Mouse (Mus musculus): Measurements from ENCODE around the gene Atp6v0a4.

Atp6v0a4 gene

DNA sequence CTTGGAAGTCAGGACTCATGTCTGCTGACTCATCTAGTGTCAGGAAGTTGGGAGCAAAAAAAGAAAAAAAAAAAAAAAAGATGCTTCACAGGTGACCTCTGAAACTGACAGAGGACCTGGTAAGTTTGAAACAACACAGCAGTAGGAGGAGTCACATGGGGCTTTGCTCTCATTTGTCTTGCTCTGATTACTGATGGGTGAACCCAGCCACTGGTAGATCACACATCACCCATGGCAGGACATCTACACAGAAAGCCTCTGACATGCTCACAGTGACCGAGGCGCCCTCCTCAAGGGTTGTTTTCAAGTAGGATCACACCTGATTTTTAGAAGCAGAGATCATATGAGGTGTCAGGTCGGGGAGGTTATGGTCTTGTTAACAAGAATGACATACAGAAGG is 1.1 kb upstream of the Atp6v0a4 start:
- no peak for DNase-seq (ENCODE audit: low read depth in 2 of 2, low spot score in 2 of 2)

DNA sequence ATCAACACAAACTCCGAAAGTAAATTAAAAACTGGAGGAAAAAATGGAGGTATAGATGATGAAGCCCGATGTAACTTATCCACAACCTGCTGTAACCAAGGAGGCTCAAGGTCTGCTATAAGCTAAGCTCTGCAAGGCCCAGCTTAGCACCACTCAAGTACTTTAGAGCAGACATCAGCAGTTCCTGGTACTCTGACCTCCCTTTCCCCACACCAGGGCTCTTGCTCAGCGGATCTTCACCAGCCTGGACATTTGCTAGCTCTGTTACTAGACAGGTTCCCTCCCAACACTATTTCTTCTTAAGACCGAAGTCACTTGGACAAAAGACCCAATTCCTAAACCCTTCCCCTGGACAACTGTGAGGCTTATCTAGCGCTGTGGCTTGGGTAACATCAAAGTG is 496 bp upstream of the Atp6v0a4 start:
- DNase-seq (ENCODE audit: low read depth in 2 of 2, low spot score in 2 of 2): no peak

DNA sequence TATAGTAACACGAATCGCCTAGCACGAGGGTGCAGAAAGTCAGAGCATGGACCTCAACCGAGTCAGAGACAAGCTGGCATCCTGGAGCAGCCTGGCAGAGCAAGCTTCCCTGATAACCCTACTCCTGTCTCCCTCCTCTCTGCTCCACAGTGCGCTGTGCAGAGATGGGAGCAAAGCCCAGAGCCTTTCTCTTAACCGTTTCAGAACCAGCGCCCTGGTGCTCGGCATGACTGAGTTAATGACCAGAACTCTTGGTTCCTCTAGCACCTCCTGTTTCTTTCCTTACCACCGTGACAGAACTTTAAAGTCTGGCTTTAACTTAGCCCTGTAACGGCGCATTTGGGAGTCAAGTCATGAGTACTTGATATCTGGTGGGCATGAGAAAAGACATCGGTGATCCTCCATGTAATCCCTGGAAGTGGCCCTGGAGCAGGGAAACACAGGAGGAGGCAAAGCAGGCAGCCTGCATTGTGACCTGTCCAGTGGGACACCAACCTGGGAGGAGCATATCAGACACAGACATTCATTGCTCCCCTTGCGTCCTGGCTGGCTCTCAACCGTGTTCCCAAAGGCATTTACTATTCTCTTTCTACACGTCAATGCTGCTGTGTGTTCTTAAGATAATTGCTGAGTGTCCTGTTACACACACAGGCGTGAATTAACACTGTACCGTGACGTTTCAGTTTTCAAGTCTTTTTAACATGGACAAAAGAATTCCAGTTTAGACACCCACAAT is 747 bp downstream of the Atp6v0a4 start:
- DNase-seq (ENCODE audit: low read depth in 2 of 2, low spot score in 2 of 2): no peak

DNA sequence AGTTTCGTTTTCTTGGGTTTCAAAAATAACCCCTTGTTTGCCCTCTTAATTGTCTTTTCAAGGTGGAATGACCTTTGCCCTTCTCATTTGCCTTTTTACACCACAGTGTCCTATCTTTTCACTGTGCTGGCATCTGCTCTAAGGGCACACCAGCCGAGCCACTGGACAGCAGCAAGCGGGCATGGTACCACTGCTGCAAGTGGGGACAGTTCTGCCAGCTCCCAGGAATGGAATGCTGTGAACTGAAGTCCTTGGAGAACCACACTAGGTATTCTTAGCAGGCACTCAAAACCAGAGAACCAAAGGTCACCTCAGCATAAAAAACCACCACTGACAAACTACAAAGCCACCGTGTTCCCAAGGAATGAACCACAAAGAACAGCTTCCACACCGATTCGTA is 1.6 kb downstream of the Atp6v0a4 start:
- no peak for DNase-seq (ENCODE audit: low read depth in 2 of 2, low spot score in 2 of 2)

- DNase-seq (ENCODE audit: low read depth in 2 of 2, low spot score in 2 of 2): no peak
Measured at GRCm38 (mm10) chr6:38121843-38122242, 2.5 kb downstream of the Atp6v0a4 start.

DNA sequence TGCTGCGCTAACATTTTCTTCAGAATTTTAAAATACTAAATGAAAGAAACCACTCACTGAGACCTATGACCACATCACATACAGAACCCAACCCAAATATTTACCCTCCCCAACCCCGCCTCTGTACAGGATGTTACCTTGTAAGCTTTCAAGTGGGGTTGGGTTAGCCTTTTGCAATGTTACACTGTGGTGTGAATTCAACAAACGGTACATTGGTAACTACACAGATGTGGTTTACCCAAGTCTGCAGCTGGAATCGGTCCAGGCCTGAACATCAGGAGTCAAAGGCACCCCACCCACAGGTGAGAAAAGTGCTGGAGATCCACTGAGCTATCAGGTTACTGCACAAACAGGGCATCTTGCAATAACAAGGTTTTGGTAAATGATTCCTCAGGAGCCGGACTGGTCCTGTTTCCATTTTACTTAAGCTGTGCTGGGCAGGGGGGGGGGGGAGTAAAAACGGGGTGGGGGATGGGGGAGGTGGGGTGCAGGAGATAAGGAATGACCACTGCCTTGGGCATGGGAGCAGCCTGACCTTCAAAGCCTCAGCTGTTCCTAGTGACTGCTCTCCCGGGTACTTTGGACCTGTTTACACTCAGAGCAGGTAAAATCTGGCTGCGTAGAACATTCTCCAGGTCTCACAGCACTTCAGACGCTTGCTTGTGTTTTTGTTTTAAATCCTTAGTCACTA is 3.6 kb downstream of the Atp6v0a4 start:
- DNase-seq (ENCODE audit: low read depth in 2 of 2, low spot score in 2 of 2): peak; percentile 54 to 61

DNA sequence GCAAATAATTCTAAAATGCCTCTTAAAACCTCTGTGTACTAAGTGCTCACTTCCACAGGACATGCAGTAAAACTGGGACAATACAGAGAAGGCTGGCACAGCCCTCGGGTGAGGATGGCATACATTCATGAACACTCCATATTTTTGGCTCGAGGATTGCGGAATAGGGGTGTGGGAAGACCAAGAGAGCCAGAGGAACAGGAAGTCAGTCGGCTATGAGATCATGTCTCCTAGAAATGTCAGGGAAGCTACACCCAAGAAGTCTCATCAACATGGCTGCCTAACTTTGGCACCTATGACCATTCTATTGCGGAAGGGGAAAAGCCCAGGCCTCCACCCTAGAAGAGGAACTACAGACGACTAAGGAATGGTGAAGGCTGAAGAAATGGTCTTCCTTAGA is 6.0 kb downstream of the Atp6v0a4 start:
- DNase-seq (ENCODE audit: low read depth in 2 of 2, low spot score in 2 of 2): no peak

DNA sequence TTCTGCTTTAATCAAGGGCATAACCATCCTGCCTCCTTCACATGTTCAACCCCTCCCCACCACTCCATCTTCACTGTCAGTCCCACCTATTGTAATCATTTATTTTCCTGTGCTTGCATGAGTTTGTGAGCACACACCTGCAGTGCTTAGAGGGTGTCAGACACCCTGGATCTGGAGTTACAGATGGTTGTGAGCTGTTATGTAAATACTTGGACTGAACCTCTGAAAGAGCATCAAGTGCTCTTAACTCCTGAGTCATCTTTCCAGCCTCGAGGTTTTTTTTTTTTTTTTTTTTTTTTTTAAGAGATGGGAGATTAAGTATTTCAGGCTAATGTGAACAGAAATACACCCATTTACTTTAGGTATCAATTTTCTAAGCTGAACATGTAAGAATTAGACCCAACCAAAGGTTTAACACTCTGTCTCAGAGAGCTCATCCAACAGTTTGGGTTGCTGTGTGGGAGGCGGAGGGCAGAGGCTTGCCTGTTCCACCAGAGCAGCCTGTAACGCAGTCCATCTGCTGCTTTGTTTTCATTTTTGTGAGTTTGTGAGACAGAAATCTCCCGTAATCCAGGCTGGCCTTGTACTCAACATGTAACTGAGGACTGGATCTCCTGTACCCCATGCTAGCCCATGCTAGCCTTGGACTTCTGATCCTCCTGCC is 8.1 kb downstream of the Atp6v0a4 start:
- DNase-seq (ENCODE audit: low read depth in 2 of 2, low spot score in 2 of 2): no peak

DNA sequence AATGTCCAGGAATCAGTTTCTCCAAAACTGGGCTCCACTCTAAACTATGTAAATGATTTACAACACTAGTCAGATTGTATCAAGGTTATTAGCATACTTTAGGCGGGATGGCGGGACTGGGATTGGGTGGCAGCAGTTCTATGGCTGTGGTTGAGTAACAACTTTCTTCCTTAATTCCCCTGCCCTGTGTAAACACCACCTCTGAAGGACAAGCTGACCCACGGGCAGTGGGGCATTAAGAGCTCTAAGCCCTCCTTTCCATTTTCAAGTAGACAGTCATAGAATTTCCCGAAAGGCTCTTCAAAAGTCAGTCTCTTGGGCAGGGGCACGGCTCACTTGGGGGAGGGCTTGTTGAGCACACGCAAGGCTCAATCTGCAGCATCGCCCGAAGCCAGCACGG is 13.5 kb downstream of the Atp6v0a4 start:
- DNase-seq (ENCODE audit: low read depth in 2 of 2, low spot score in 2 of 2): no peak

DNA sequence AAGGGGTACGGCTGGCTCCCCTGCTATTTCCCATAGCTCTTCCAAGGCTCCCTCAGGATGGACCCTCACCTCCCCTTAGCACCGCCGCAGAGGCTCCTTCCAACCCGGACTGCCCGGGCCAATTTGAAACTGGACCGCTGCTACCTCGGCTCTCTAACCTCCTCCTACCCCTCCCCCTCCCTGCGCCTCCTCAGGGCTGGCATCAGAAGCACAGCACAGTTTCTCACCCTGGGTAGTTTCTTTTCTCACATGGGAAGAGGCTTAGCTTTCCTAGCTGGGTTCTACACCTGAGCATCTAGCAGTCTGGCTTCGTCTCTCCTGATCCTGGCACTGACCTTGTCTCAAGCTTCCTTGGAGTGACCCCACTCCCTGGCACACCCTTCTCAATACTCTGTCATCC is 14.5 kb downstream of the Atp6v0a4 start:
- no peak for DNase-seq (ENCODE audit: low read depth in 2 of 2, low spot score in 2 of 2)

DNA sequence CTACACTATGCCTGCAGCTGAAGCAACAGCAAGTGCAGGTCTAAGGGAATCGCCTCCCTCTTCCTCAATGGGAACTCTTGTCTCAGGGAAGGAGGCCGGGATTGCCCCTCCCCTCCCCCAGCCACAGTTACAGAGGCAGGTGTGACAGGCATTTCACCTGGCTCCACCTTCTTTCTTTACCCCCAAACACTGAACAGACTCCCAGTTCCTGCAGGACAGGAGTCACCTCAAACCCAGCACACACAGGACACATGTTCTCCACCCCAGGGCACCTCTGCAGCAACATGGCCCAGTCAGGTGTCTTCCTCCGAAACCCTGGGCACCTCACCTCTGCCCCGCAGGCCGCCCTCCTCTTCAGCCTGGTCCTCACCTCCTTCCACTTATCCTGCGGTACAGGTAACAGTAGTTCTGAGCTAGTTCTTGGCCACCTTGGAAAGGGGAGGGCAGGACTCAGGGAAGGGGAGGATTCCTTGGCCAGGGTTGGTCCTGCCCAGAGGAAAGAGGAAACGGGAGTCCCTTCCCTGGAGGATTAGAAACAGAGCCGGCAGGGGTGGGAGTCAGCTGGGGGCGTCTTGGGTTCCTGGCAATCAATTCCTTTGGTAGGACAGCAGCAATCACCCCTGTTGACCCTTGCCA is 15.1 kb downstream of the Atp6v0a4 start, which contains the start of gene Tmem213:
Gene Tmem213, plus strand, starts transcription at position 96 of the 636 bp plus-strand sequence.
- DNase-seq (ENCODE audit: low read depth in 2 of 2, low spot score in 2 of 2): no peak

- DNase-seq (ENCODE audit: low read depth in 2 of 2, low spot score in 2 of 2): no peak
Measured at GRCm38 (mm10) chr6:38108449-38108848, 15.9 kb downstream of the Atp6v0a4 start.

DNA sequence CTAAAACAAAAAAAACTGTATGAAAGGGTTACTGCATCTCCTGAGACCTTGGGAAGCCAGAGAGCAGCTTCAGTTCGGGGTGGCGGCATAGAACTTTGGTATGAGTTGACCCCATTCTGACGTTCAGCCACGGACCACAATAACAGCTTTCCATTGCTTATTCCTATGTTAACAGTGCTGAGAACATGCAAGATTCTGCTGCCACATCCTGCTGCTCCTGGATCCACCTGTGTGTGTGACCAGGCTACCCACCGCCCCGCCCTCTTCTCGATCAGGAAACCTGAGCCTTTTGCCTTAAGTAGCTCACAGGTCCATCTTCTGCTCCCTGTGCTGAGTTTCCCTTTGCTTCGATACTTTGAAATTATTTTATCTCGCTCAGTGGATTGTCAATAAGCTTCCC is 18.5 kb downstream of the Atp6v0a4 start:
- DNase-seq (ENCODE audit: low read depth in 2 of 2, low spot score in 2 of 2): no peak

GRCm38 (mm10) chr6:38103775-38104174 is 20.6 kb downstream of the Atp6v0a4 start:
- DNase-seq (ENCODE audit: low read depth in 2 of 2, low spot score in 2 of 2): no peak

- DNase-seq (ENCODE audit: low read depth in 2 of 2, low spot score in 2 of 2): no peak
Measured at GRCm38 (mm10) chr6:38102216-38102795, 22.1 kb downstream of the Atp6v0a4 start.

DNA sequence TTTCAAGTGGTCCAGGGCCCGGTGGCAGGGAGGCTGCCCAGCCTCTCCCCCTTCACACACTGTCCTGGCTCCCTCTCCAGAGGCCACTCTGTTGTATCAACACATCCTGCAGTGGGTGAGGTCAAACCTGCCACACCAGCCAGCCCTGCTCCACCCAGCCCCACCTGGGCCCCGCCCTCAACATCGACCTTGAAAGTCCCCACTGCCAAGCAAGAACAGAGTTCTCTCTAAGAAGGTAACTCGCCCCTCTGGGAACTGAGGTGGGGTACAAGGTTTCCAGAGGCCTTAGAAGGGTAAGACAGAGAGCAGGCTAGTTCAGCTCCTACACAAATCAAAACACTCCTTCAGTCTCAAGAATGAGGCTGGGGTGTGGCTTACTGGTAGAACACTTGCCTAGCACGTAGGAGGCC is 27.4 kb downstream of the Atp6v0a4 start:
- no peak for DNase-seq (ENCODE audit: low read depth in 2 of 2, low spot score in 2 of 2)

- DNase-seq (ENCODE audit: low read depth in 2 of 2, low spot score in 2 of 2): no peak
Measured at GRCm38 (mm10) chr6:38094701-38095100, 29.7 kb downstream of the Atp6v0a4 start.

DNA sequence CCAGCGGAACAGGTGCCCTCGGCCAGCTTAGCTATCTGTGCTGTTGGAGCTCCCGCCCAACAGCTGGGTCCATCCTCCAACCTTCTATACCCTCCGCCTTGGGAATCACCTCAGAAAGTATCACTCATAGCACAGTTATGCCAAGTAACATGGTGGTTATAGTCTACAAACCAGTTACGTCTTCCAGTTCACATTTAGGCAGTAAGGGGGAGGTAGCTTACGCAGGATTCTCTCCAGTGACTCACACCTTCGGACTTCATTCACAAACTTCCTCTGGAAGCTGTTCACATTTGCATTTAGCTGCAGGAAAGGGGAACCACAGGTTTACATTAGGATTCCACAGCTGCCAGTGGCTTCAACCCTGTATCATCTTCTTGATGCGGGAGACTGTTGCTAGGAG is 31.8 kb downstream of the Atp6v0a4 start:
- DNase-seq (ENCODE audit: low read depth in 2 of 2, low spot score in 2 of 2): no peak

GRCm38 (mm10) chr6:38087242-38088026 is 37.0 kb downstream of the Atp6v0a4 start:
- DNase-seq (ENCODE audit: low read depth in 2 of 2, low spot score in 2 of 2): no peak

DNA sequence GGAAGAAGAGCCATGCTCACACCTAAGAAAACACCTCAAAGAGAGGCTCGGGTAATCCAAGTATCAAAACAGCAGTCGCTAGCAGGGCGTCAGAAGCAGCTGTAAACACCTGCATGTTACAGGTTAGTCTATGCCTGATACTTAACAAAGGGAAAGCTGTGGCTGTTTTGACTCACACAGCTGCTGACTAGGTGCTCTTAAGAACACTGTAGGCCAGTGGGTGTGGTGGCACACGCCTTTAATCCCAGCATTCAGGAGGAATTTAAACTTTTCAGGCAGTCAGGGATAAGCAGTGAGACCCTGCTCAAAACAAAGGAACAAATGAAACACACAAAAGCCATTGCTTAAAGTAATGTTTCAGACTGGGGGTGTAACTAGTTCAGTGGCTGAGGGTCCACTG is 41.2 kb downstream of the Atp6v0a4 start:
- no peak for DNase-seq (ENCODE audit: low read depth in 2 of 2, low spot score in 2 of 2)
